Mouse (Mus musculus) stomach, postnatal 0 days (tissue): Measurements from ENCODE around the gene Fam57a. TPM values are rescaled to one million over a fixed set of nuclear protein-coding genes. Genes with fewer than 3 reads are reported as not detected.

Experiments
- ATAC-seq: fragments of 200-750 bp; cut with Nextera tagmentation; 2 replicates; pipeline ENCODE4 v1.8.0; 2017; ENCODE audit not compliant: low FRiP score, low TSS enrichment
- DNase-seq: peaks from one replicate; pipeline ENCODE4 v3.0.0-alpha.2; 2016; ENCODE audit warnings: low spot score
- H3K27ac ChIP-seq: fragments of 300-500 bp; sonication (generic); replicated peaks from 2 replicates; pipeline ENCODE4 v1.5.1; 2014; ENCODE audit warnings: mild to moderate bottlenecking, control low read depth
- H3K27me3 ChIP-seq: fragments of 300-500 bp; sonication (generic); 2 replicates; pipeline ENCODE4 v1.6.1; 2014; ENCODE audit warnings: low read length; ENCODE audit not compliant: control insufficient read depth, insufficient read depth
- H3K36me3 ChIP-seq: fragments of 300-500 bp; sonication (generic); 2 replicates; pipeline ENCODE4 v1.6.1; 2014; ENCODE audit warnings: low read length, mixed read lengths; ENCODE audit not compliant: control insufficient read depth, insufficient read depth
- H3K4me1 ChIP-seq: fragments of 300-500 bp; sonication (generic); replicated peaks from 2 replicates; pipeline ENCODE4 v1.6.1; 2014; ENCODE audit warnings: antibody characterized with exemption; ENCODE audit not compliant: control insufficient read depth, insufficient read depth
- H3K4me2 ChIP-seq: fragments of 300-500 bp; sonication (generic); replicated peaks from 2 replicates; pipeline ENCODE4 v1.6.1; 2014; ENCODE audit warnings: low read depth, mild to moderate bottlenecking, control low read depth, moderate library complexity
- H3K4me3 ChIP-seq: fragments of 300-500 bp; sonication (generic); 2 replicates; pipeline ENCODE4 v1.5.1; 2014; ENCODE audit warnings: low read depth, low read length, control low read depth
- H3K9ac ChIP-seq: fragments of 300-500 bp; sonication (generic); 2 replicates; pipeline ENCODE4 v1.6.1; 2014; ENCODE audit warnings: mild to moderate bottlenecking, low read length, control low read depth, mixed read lengths
- H3K9me3 ChIP-seq: fragments of 300-500 bp; sonication (generic); 2 replicates; pipeline ENCODE4 v1.6.1; 2016; ENCODE audit warnings: low read length; ENCODE audit not compliant: control insufficient read depth
- CTCF ChIP-seq: IDR thresholded peaks from 2 replicates; pipeline ENCODE4 v1.5.1; 2016; ENCODE audit warnings: antibody characterized with exemption, low read depth, mild to moderate bottlenecking, moderate library complexity
- EP300 ChIP-seq: optimal IDR thresholded peaks from 2 replicates; pipeline ENCODE3; 2016; ENCODE audit warnings: antibody characterized with exemption
- WGBS: fragments of 180-500 bp; shearing (Covaris S2); extraction: QIAGEN DNeasy Blood & Tissue Kit; methylation state at CpG from one replicate; pipeline ENCODE4 v1.1.7; 2014; 5-methylcytosine and 5-hydroxymethylcytosine counted together
- polyA plus RNA-seq: library from polyadenylated mRNA; unstranded; fragments of >200 nt; fragmentation: Nextera tagmentation; extraction: Ambion mirVana; gene quantifications from 2 replicates; pipeline ENCODE4 v1.2.1, GENCODE M21; 2015

The Fam57a gene
- polyA plus RNA-seq, 1 experiment from 2014 or later, result 328 TPM

- Histone ChIP-seq H3K36me3 (peaks cover 4% of the 10 kb centered on the region; the same call in 1 of the 2 replicates), H3K27ac (no peak overlapping the region)
- no peak for ATAC-seq
These were observed 67.0 kb downstream of the Fam57a start for GRCm38 (mm10) chr11:76246439-76246838.

GRCm38 (mm10) chr11:76247239-76247638, 67.8 kb downstream of the Fam57a start:
- DNase-seq (no peak), ATAC-seq (no peak)
- H3K4me2 ChIP-seq, result no peak overlapping the region
- H3K4me3 ChIP-seq, result no peak overlapping the region
- H3K27ac ChIP-seq, result no peak overlapping the region
- H3K27me3 ChIP-seq, result no peaks in the 10 kb centered on the region
- no peaks in the 10 kb centered on the region for H3K4me1 ChIP-seq
- peaks cover 4% of the 10 kb centered on the region; the same call in 1 of the 2 replicates for H3K36me3 ChIP-seq
- H3K9me3 ChIP-seq, result no peaks in the 10 kb centered on the region
- TF ChIP-seq EP300 (no peak), CTCF (peak; percentile 43)
- no peak overlapping the region for H3K9ac ChIP-seq
- 62% methylated on average over 2 of the region's 2 CpGs for WGBS

More at GRCm38 (mm10) chr11:76246439-76246838, 67.0 kb downstream of the Fam57a start:
- Histone ChIP-seq H3K4me2 (no peak overlapping the region), H3K4me1 (no peaks in the 10 kb centered on the region), H3K27me3 (no peaks in the 10 kb centered on the region), H3K9me3 (no peaks in the 10 kb centered on the region), H3K4me3 (no peak overlapping the region), H3K9ac (no peak overlapping the region)
- no peak for DNase-seq
- TF ChIP-seq EP300 (no peak), CTCF (no peak)

DNA sequence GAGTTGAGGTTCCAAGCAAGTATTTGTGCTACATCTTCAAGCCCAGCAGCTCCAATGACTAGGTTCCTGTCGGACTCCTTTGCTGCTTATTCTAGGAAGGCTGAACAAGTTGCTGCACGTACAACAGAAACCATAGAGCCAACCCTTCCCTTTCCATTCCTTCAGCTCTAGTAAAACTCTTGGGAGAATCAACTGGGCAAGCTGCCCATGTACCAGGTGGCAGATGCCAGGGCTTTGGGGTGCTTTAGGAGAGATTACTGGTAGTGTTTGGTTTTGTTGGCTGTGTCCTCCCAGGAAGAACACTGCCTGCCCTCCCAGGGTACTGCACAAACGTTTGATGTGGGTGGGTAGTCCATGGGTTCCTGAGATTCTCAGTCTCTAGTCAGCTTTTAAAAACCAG, 72.6 kb downstream of the Fam57a start:
- peak overlapping the region; percentile 53; the same call in 1 of the 2 replicates for H3K27ac ChIP-seq
- H3K9ac ChIP-seq, result no peak overlapping the region
- no peak for TF ChIP-seq EP300
- no peak for TF ChIP-seq CTCF
- ATAC-seq (no peak), DNase-seq (no peak)
- peaks cover 4% of the 10 kb centered on the region; the same call in 1 of the 2 replicates for H3K36me3 ChIP-seq
- WGBS, result 48% methylated on average over 3 of the region's 3 CpGs
- H3K4me3 ChIP-seq, result no peak overlapping the region
- H3K4me1 ChIP-seq, result no peaks in the 10 kb centered on the region
- no peak overlapping the region for H3K4me2 ChIP-seq
- H3K27me3 ChIP-seq, result no peaks in the 10 kb centered on the region
- H3K9me3 ChIP-seq, result no peaks in the 10 kb centered on the region

DNA sequence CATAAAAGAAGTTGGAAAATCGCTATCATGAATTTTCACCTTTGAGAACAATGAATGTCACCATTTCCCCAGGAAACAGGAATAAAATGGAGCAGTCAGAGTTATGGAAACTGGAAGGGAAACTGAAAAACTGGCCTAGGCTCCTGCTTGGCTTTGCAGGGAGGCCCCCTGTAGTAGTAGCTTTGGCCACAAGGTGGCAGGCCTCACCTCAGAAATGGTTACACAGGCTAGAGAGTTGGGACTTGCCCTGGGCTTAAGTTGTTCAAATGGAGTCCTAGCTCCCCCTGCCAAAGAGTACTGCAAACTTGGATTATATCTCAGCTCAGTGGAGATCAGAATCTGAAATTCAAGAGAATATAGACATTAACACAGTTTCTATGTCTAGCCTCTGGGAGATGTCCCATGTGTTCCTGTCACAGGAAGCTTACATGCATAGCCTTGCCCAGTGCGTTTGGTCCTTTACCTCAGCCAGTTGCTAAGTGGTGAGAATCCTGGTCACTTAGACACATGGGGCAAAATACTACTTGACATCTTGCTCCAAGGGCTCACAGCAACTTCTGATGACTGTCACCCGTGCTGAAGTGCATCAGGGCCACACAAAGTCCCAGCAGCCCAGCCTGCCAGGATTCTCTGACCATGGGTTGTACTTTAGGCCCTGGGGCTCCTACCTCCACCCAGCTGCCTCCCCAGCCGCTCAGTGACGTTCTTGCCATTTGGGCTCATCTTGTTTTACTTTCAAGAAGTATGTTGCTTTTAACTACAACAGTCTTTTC, 73.9 kb downstream of the Fam57a start:
- no peak overlapping the region for H3K4me3 ChIP-seq
- H3K4me2 ChIP-seq, result no peak overlapping the region
- peak; percentile 88 for DNase-seq
- H3K4me1 ChIP-seq, result no peaks in the 10 kb centered on the region
- H3K27ac ChIP-seq, result no peak overlapping the region; the same call in 1 of the 2 replicates
- ATAC-seq, result peak; percentile 82
- no peak for TF ChIP-seq EP300
- TF ChIP-seq CTCF, result peak; percentile 96
- H3K9me3 ChIP-seq, result no peaks in the 10 kb centered on the region
- H3K36me3 ChIP-seq, result peaks cover 6% of the 10 kb centered on the region; the same call in 1 of the 2 replicates
- no peak overlapping the region for H3K9ac ChIP-seq
- 38% methylated on average over 5 of the region's 5 CpGs for whole genome bisulfite sequencing
- H3K27me3 ChIP-seq, result no peaks in the 10 kb centered on the region

GRCm38 (mm10) chr11:76253918-76254264, 74.4 kb downstream of the Fam57a start:
- no peaks in the 10 kb centered on the region for H3K4me1 ChIP-seq
- H3K36me3 ChIP-seq, result peaks cover 9% of the 10 kb centered on the region
- no peaks in the 10 kb centered on the region for H3K27me3 ChIP-seq
- WGBS, result 66% methylated on average over 4 of the region's 4 CpGs
- no peak overlapping the region for H3K9ac ChIP-seq
- no peak overlapping the region for H3K4me2 ChIP-seq
- TF ChIP-seq CTCF, result no peak
- TF ChIP-seq EP300, result no peak
- H3K4me3 ChIP-seq, result no peak overlapping the region
- no peak for DNase-seq
- H3K27ac ChIP-seq, result peak overlapping the region; percentile 35; the same call in 1 of the 2 replicates
- no peaks in the 10 kb centered on the region for H3K9me3 ChIP-seq
- no peak for ATAC-seq

DNA sequence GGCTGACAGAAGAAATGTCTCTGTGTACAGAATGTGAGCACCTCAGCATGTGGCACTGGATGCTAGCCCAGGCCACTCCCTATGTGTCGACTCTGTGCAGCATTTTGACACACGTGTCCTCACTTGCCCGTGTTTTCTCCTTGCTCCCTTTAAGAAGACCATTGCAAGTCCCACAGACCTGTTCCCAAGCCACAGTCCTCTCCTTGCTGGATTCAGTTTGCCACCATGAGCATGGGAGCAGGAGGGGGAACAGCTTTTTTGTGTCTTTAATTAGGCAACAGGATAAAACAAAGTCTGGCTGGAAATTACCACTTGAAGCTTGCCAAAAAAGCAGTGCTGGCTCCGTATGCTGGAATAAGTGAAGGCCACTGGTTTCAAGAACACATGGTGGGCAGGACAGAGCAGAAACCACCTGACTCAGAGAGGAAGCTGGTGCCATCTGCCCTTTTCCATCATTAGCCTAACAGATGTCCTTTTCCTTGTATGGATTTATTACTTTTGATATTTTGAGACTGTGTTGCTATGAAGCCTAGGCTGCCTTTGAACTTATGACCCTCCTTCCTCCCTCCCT, 76.0 kb downstream of the Fam57a start:
- WGBS, result 57% methylated on average over 4 of the region's 4 CpGs
- ATAC-seq (no peak), DNase-seq (no peak)
- H3K9me3 ChIP-seq, result no peaks in the 10 kb centered on the region
- no peak overlapping the region for H3K4me2 ChIP-seq
- H3K36me3 ChIP-seq, result peaks cover 7% of the 10 kb centered on the region; the same call in 1 of the 2 replicates
- TF ChIP-seq CTCF, result no peak
- TF ChIP-seq EP300, result no peak
- H3K27me3 ChIP-seq, result no peaks in the 10 kb centered on the region
- no peak overlapping the region for H3K4me3 ChIP-seq
- H3K27ac ChIP-seq, result no peak overlapping the region
- H3K4me1 ChIP-seq, result no peaks in the 10 kb centered on the region
- no peak overlapping the region; the same call in 1 of the 2 replicates for H3K9ac ChIP-seq
